Mouse (Mus musculus) heart, adult 2 months (tissue): Measurements from ENCODE around the gene Mex3d. TPM values are rescaled to one million over a fixed set of nuclear protein-coding genes. Genes with fewer than 3 reads are reported as not detected.

ENCODE experiments used
- DNase-seq, 2 experiments: peaks; one replicate each; pipeline ENCODE4 v3.0.0; 2021
- H3K27ac ChIP-seq: fragments of 200-600 bp; 2 replicates; pipeline ENCODE4 v1.8.1; 2022
- H3K27me3 ChIP-seq: fragments of 200-500 bp; 2 replicates; pipeline ENCODE4 v1.6.1; 2012; ENCODE audit warnings: mild to moderate bottlenecking, low read length, inconsistent platforms, mixed read lengths; ENCODE audit not compliant: control insufficient read depth, insufficient read depth
- H3K36me3 ChIP-seq: fragments of 200-500 bp; 2 replicates; pipeline ENCODE4 v1.6.1; 2012; ENCODE audit warnings: low read length, inconsistent platforms; ENCODE audit not compliant: control insufficient read depth, insufficient read depth
- H3K4me1 ChIP-seq: fragments of 200-500 bp; 2 replicates; pipeline ENCODE4 v1.6.1; 2011; ENCODE audit warnings: low read length; ENCODE audit not compliant: control insufficient read depth, insufficient read depth
- H3K4me3 ChIP-seq: fragments of 200-600 bp; 2 replicates; pipeline ENCODE4 v1.8.1; 2022
- H3K79me2 ChIP-seq: fragments of 200-500 bp; replicated peaks from 2 replicates; pipeline ENCODE4 v1.6.1; 2012; ENCODE audit warnings: mild to moderate bottlenecking, inconsistent platforms, low read length, moderate library complexity, mixed read lengths; ENCODE audit not compliant: control insufficient read depth, insufficient read depth
- H3K9ac ChIP-seq: fragments of 200-500 bp; 2 replicates; pipeline ENCODE4 v1.6.1; 2012; ENCODE audit warnings: low read depth, mild to moderate bottlenecking, control low read depth, inconsistent platforms, low read length, mixed read lengths
- CTCF ChIP-seq: fragments of 200-600 bp; IDR thresholded peaks from 2 replicates; pipeline ENCODE4 v1.8.1; 2022; ENCODE audit warnings: antibody characterized with exemption, mild to moderate bottlenecking, moderate library complexity
- EP300 ChIP-seq: fragments of 200-500 bp; IDR thresholded peaks from 2 replicates; pipeline ENCODE4 v1.6.1; 2011; ENCODE audit warnings: low read depth, low read length, control low read depth; ENCODE audit not compliant: insufficient read depth
- POLR2A ChIP-seq: fragments of 200-500 bp; IDR thresholded peaks from 2 replicates; pipeline ENCODE4 v1.6.1; 2011; ENCODE audit warnings: mild to moderate bottlenecking, low read depth, low read length, control low read depth; ENCODE audit not compliant: insufficient read depth
- WGBS: fragments of 180-500 bp; shearing (Covaris S2); methylation state at CpG from one replicate; pipeline ENCODE4 v1.1.7; 2018; 5-methylcytosine and 5-hydroxymethylcytosine counted together
- intact Hi-C: fragments of 180-260 bp; cut with DNase I; formaldehyde crosslinking; loops from one replicate; pipeline ENCODE4 v1.15.1; 2025
- polyA plus RNA-seq: library from polyadenylated mRNA; depleted of rRNA; stranded (reverse); fragments of >200 nt; gene quantifications from 2 replicates; pipeline ENCODE4 v1.2.3, GENCODE M21; 2012
- total RNA-seq, 2 experiments: library from RNA; stranded (reverse); gene quantifications; 2 replicates each; pipeline ENCODE4 v1.2.3; 2021

The Mex3d gene
- total and polyA plus RNA-seq, 3 experiments = 7.3 to 7.9 (median 7.5) TPM

GRCm38 (mm10) chr10:80345122-80345521 lies 42.3 kb downstream of the Mex3d start:
- Histone ChIP-seq H3K79me2 (no peaks in the 10 kb centered on the region), H3K4me1 (peaks cover 13% of the 10 kb centered on the region), H3K9ac (no peak overlapping the region), H3K4me3 (no peak overlapping the region), H3K27me3 (peaks cover 6% of the 10 kb centered on the region; the same call in 1 of the 2 replicates), H3K27ac (peak overlapping the region; percentile 77), H3K36me3 (peaks cover 3% of the 10 kb centered on the region; the same call in 1 of the 2 replicates)
- intact Hi-C loops = no loop called here
- TF ChIP-seq EP300 = no peak
- no peak for TF ChIP-seq CTCF
- no peak for TF ChIP-seq POLR2A
- DNase-seq = no peak
- WGBS = 29% methylated on average over 16 of the region's 16 CpGs

- H3K9ac ChIP-seq = 0 out of 2 replicates have a peak overlapping the region, but pooled peaks have one; percentile 20
- H3K4me3 ChIP-seq = no peak overlapping the region
- H3K79me2 ChIP-seq = no peaks in the 10 kb centered on the region
- TF ChIP-seq POLR2A (0 out of 2 replicates have a peak, but pooled peaks have one; percentile 33), EP300 (no peak), CTCF (no peak)
- 18% methylated on average over 9 of the region's 9 CpGs for WGBS
- intact Hi-C loops = no loop called here
- peak; percentile 53 to 71 for DNase-seq
- peaks cover 15% of the 10 kb centered on the region for H3K4me1 ChIP-seq
- H3K36me3 ChIP-seq = peaks cover 3% of the 10 kb centered on the region; the same call in 1 of the 2 replicates
- H3K27ac ChIP-seq = peak overlapping the region; percentile 77
- peaks cover 6% of the 10 kb centered on the region; the same call in 1 of the 2 replicates for H3K27me3 ChIP-seq
Observed at GRCm38 (mm10) chr10:80344131-80344661, 43.3 kb downstream of the Mex3d start.

- intact Hi-C loops = no loop called here
- Histone ChIP-seq H3K4me1 (peaks cover 15% of the 10 kb centered on the region), H3K27me3 (peaks cover 6% of the 10 kb centered on the region; the same call in 1 of the 2 replicates), H3K27ac (peak overlapping the region; percentile 77), H3K4me3 (no peak overlapping the region), H3K79me2 (no peaks in the 10 kb centered on the region), H3K9ac (no peak overlapping the region), H3K36me3 (peaks cover 3% of the 10 kb centered on the region; the same call in 1 of the 2 replicates)
- DNase-seq = no peak
- 56% methylated on average over 13 of the region's 13 CpGs for WGBS
- TF ChIP-seq CTCF = no peak
- TF ChIP-seq EP300 = no peak
- no peak for TF ChIP-seq POLR2A
Observed at GRCm38 (mm10) chr10:80343425-80343895, 44.0 kb downstream of the Mex3d start.

GRCm38 (mm10) chr10:80342749-80343424 lies 44.6 kb downstream of the Mex3d start:
- Histone ChIP-seq H3K9ac (no peak overlapping the region), H3K27me3 (peaks cover 6% of the 10 kb centered on the region; the same call in 1 of the 2 replicates), H3K79me2 (no peaks in the 10 kb centered on the region), H3K27ac (peak overlapping the region; percentile 77; the same call in 1 of the 2 replicates), H3K36me3 (peaks cover 3% of the 10 kb centered on the region; the same call in 1 of the 2 replicates), H3K4me3 (no peak overlapping the region), H3K4me1 (peaks cover 15% of the 10 kb centered on the region)
- 5% methylated on average over 33 of the region's 33 CpGs for WGBS
- DNase-seq = peak in 1 of 2 experiments; percentile 46
- TF ChIP-seq POLR2A (no peak), EP300 (no peak), CTCF (no peak)
- intact Hi-C loops = no loop called here

GRCm38 (mm10) chr10:80342305-80342748 lies 45.1 kb downstream of the Mex3d start:
- no peak for TF ChIP-seq POLR2A
- TF ChIP-seq EP300 = no peak
- TF ChIP-seq CTCF = no peak
- Histone ChIP-seq H3K36me3 (peaks cover 3% of the 10 kb centered on the region; the same call in 1 of the 2 replicates), H3K27me3 (peaks cover 6% of the 10 kb centered on the region; the same call in 1 of the 2 replicates), H3K4me1 (peaks cover 15% of the 10 kb centered on the region), H3K79me2 (no peaks in the 10 kb centered on the region), H3K4me3 (no peak overlapping the region), H3K27ac (no peak overlapping the region), H3K9ac (0 out of 2 replicates have a peak overlapping the region, but pooled peaks have one; percentile 22)
- 28% methylated on average over 26 of the region's 26 CpGs for WGBS
- intact Hi-C loops = no loop called here
- no peak for DNase-seq
